Mouse (Mus musculus): ENCODE data around the gene Cnih1. TPM values are rescaled to one million over a fixed set of nuclear protein-coding genes. Genes with fewer than 3 reads are reported as not detected.

Gene Cnih1
- polyA plus RNA-seq, 1 experiment from 2014 or later: 203 TPM

- H3K4me1 ChIP-seq (ENCODE audit: control insufficient read depth, insufficient read depth, low read depth, low read length): no peaks in the 10 kb centered on the region
- no peak overlapping the region for H3K4me3 ChIP-seq (ENCODE audit: low read length)
- no peak overlapping the region for H3K9ac ChIP-seq (ENCODE audit: low read depth, low read length)
- no peak overlapping the region for H3K4me2 ChIP-seq (ENCODE audit: low read length)
- WGBS: 93% methylated on average over 5 of the region's 5 CpGs
- no peaks in the 10 kb centered on the region for H3K27me3 ChIP-seq (replicated peaks; ENCODE audit: control insufficient read depth, insufficient read depth, low read length)
- no peaks in the 10 kb centered on the region for H3K36me3 ChIP-seq (ENCODE audit: control insufficient read depth, insufficient read depth, low read length)
- no peak for ATAC-seq
- no peak overlapping the region for H3K27ac ChIP-seq (ENCODE audit: low read depth, low read length)
- H3K9me3 ChIP-seq (ENCODE audit: control insufficient read depth, low read length): no peaks in the 10 kb centered on the region
Observed at GRCm38 (mm10) chr14:46794157-46794556, 5.9 kb upstream of the Cnih1 start.

DNA sequence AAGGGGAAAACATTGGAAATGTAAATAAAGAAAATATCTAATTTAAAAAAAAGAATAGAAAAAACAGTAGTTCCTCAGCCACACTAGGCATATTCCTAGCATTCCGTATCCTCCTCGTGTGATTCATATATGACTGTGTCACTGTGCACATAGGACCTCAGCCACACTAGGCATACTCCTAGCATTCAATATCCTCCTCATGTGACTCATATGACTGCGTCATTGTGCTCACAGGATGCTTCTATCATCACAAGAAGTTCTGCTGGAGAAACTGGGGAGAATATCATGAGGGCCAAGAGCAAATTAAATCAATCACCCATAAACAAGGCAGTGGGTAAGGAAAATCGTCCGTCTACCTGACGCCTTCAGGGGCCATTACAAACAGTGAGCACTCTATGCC is 2.5 kb upstream of the Cnih1 start:
- WGBS: 95% methylated on average over 6 of the region's 6 CpGs
- Histone ChIP-seq H3K9me3 (ENCODE audit: control insufficient read depth, low read length) (no peaks in the 10 kb centered on the region), H3K27ac (ENCODE audit: low read depth, low read length) (no peak overlapping the region)

GRCm38 (mm10) chr14:46790303-46790702 is 2.1 kb upstream of the Cnih1 start:
- ATAC-seq: no peak
- no peak overlapping the region for H3K9ac ChIP-seq (ENCODE audit: low read depth, low read length)
- no peaks in the 10 kb centered on the region for H3K36me3 ChIP-seq (ENCODE audit: control insufficient read depth, insufficient read depth, low read length)
- H3K27ac ChIP-seq (ENCODE audit: low read depth, low read length): no peak overlapping the region
- no peak overlapping the region for H3K4me3 ChIP-seq (ENCODE audit: low read length)
- H3K4me1 ChIP-seq (ENCODE audit: control insufficient read depth, insufficient read depth, low read depth, low read length): peaks cover 16% of the 10 kb centered on the region
- H3K4me2 ChIP-seq (ENCODE audit: low read length): no peak overlapping the region
- no peaks in the 10 kb centered on the region for H3K27me3 ChIP-seq (replicated peaks; ENCODE audit: control insufficient read depth, insufficient read depth, low read length)
- 69% methylated on average over 4 of the region's 4 CpGs for WGBS
- no peaks in the 10 kb centered on the region for H3K9me3 ChIP-seq (ENCODE audit: control insufficient read depth, low read length)

More for the DNA sequence above, 2.5 kb upstream of the Cnih1 start:
- Histone ChIP-seq H3K4me3 (ENCODE audit: low read length) (no peak overlapping the region), H3K4me2 (ENCODE audit: low read length) (no peak overlapping the region), H3K27me3 (replicated peaks; ENCODE audit: control insufficient read depth, insufficient read depth, low read length) (no peaks in the 10 kb centered on the region), H3K36me3 (ENCODE audit: control insufficient read depth, insufficient read depth, low read length) (no peaks in the 10 kb centered on the region), H3K4me1 (ENCODE audit: control insufficient read depth, insufficient read depth, low read depth, low read length) (peaks cover 16% of the 10 kb centered on the region), H3K9ac (ENCODE audit: low read depth, low read length) (no peak overlapping the region)
- no peak for ATAC-seq

GRCm38 (mm10) chr14:46788505-46788901 is 292 bp upstream of the Cnih1 start:
- Histone ChIP-seq H3K9me3 (ENCODE audit: control insufficient read depth, low read length) (no peaks in the 10 kb centered on the region), H3K27ac (ENCODE audit: low read depth, low read length) (peak overlapping the region; percentile 99), H3K9ac (ENCODE audit: low read depth, low read length) (peak overlapping the region; percentile 98; the same call in 1 of the 2 replicates), H3K4me2 (ENCODE audit: low read length) (peak overlapping the region; percentile 48), H3K4me3 (ENCODE audit: low read length) (peak overlapping the region; percentile 93), H3K36me3 (ENCODE audit: control insufficient read depth, insufficient read depth, low read length) (no peaks in the 10 kb centered on the region), H3K27me3 (replicated peaks; ENCODE audit: control insufficient read depth, insufficient read depth, low read length) (no peaks in the 10 kb centered on the region), H3K4me1 (ENCODE audit: control insufficient read depth, insufficient read depth, low read depth, low read length) (peaks cover 16% of the 10 kb centered on the region)
- WGBS: 36% methylated on average over 8 of the region's 8 CpGs
- ATAC-seq: no peak

DNA sequence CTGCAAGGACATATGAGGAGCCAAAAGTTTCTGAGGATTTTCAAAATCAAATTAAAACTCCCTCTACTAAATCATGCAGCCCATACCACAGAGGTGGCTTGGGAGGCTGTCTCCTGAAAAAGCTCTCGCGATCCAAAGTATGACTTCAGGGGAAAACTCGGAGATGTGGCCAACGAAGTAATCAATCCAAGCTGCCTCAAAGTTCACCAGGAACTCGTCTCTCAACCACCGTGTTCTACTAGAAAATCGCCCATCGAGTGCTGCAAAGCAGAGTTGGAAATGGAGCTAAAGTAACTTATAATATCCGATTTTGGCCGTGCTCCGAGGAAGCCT is 791 bp downstream of the Cnih1 start:
- Histone ChIP-seq H3K4me1 (ENCODE audit: control insufficient read depth, insufficient read depth, low read depth, low read length) (peaks cover 16% of the 10 kb centered on the region), H3K9me3 (ENCODE audit: control insufficient read depth, low read length) (no peaks in the 10 kb centered on the region), H3K9ac (ENCODE audit: low read depth, low read length) (peak overlapping the region; percentile 98), H3K36me3 (ENCODE audit: control insufficient read depth, insufficient read depth, low read length) (0 out of 2 replicates have a peak, but pooled peaks cover 2% of the 10 kb centered on the region), H3K27ac (ENCODE audit: low read depth, low read length) (peak overlapping the region; percentile 99), H3K27me3 (replicated peaks; ENCODE audit: control insufficient read depth, insufficient read depth, low read length) (no peaks in the 10 kb centered on the region), H3K4me3 (ENCODE audit: low read length) (peak overlapping the region; percentile 93), H3K4me2 (ENCODE audit: low read length) (peak overlapping the region; percentile 90)
- WGBS: under 1% methylated on average over 11 of the region's 11 CpGs
- peak; percentile 5; the same call in 1 of the 2 replicates for ATAC-seq

DNA sequence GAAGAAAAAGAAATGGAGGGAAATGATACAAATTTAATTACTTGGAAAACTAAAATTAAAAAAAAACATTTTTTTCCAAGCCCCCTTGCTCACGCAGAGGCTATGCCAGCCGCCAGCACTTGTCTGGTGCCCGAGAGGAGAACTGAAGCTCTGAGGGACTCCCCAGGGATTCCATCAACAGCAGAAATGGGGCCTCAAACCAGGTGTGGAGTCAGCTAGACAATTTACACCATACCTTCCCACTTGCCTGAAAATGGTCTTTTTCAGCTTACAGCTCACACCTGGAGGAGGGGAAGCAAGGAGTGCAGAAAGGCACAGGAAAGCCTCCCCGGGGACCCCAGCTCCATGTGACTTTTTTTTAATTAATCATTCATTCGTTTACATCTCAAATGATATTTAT is 3.0 kb downstream of the Cnih1 start:
- H3K4me2 ChIP-seq (ENCODE audit: low read length): no peak overlapping the region
- no peaks in the 10 kb centered on the region for H3K27me3 ChIP-seq (replicated peaks; ENCODE audit: control insufficient read depth, insufficient read depth, low read length)
- peaks cover 16% of the 10 kb centered on the region for H3K4me1 ChIP-seq (ENCODE audit: control insufficient read depth, insufficient read depth, low read depth, low read length)
- peaks cover 9% of the 10 kb centered on the region; the same call in 1 of the 2 replicates for H3K36me3 ChIP-seq (ENCODE audit: control insufficient read depth, insufficient read depth, low read length)
- H3K9me3 ChIP-seq (ENCODE audit: control insufficient read depth, low read length): no peaks in the 10 kb centered on the region
- no peak overlapping the region for H3K9ac ChIP-seq (ENCODE audit: low read depth, low read length)
- no peak overlapping the region for H3K4me3 ChIP-seq (ENCODE audit: low read length)
- H3K27ac ChIP-seq (ENCODE audit: low read depth, low read length): no peak overlapping the region
- no peak for ATAC-seq
- WGBS: 81% methylated on average over 5 of the region's 5 CpGs

DNA sequence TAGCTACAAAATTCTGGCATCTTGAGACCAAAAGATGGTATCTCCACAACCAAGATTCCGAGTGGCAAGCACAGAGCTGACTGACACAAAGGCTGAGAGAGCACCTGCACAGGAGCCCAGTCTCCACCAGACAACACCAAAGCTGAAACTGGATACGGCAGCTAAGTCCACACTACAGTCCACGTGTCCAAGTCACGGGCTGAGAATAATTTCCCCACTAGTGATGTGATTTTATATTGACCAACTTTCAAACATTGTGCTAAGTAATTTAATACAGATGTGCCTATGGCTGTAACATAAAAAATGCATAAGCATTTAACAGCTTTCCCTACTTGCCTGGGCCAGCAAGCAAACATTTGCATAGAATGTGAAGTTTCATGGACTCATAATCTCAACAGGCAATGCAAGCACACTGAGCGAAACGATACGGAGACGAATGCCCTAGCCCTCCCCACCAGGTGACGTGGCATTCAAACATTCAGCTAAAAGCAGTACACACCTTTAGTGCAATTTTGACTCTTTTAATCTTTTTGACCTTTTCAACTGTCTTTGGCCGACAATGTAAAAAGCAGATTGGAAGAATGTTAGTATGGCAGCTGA is 4.8 kb downstream of the Cnih1 start:
- H3K9ac ChIP-seq (ENCODE audit: low read depth, low read length): no peak overlapping the region
- ATAC-seq: no peak
- no peak overlapping the region for H3K4me3 ChIP-seq (ENCODE audit: low read length)
- 92% methylated on average over 10 of the region's 10 CpGs for WGBS
- H3K36me3 ChIP-seq (ENCODE audit: control insufficient read depth, insufficient read depth, low read length): peaks cover 24% of the 10 kb centered on the region
- no peaks in the 10 kb centered on the region for H3K27me3 ChIP-seq (replicated peaks; ENCODE audit: control insufficient read depth, insufficient read depth, low read length)
- H3K4me2 ChIP-seq (ENCODE audit: low read length): no peak overlapping the region
- H3K27ac ChIP-seq (ENCODE audit: low read depth, low read length): no peak overlapping the region
- peaks cover 13% of the 10 kb centered on the region for H3K4me1 ChIP-seq (ENCODE audit: control insufficient read depth, insufficient read depth, low read depth, low read length)
- H3K9me3 ChIP-seq (ENCODE audit: control insufficient read depth, low read length): 0 out of 2 replicates have a peak, but pooled peaks cover 3% of the 10 kb centered on the region

GRCm38 (mm10) chr14:46782187-46782828 is 5.9 kb downstream of the Cnih1 start:
- Histone ChIP-seq H3K27ac (ENCODE audit: low read depth, low read length) (no peak overlapping the region), H3K9ac (ENCODE audit: low read depth, low read length) (no peak overlapping the region), H3K4me2 (ENCODE audit: low read length) (no peak overlapping the region), H3K27me3 (replicated peaks; ENCODE audit: control insufficient read depth, insufficient read depth, low read length) (no peaks in the 10 kb centered on the region), H3K9me3 (ENCODE audit: control insufficient read depth, low read length) (0 out of 2 replicates have a peak, but pooled peaks cover 3% of the 10 kb centered on the region), H3K4me3 (ENCODE audit: low read length) (no peak overlapping the region), H3K36me3 (ENCODE audit: control insufficient read depth, insufficient read depth, low read length) (peaks cover 33% of the 10 kb centered on the region), H3K4me1 (ENCODE audit: control insufficient read depth, insufficient read depth, low read depth, low read length) (peaks cover 11% of the 10 kb centered on the region)
- 85% methylated on average over 8 of the region's 8 CpGs for WGBS
- no peak for ATAC-seq

DNA sequence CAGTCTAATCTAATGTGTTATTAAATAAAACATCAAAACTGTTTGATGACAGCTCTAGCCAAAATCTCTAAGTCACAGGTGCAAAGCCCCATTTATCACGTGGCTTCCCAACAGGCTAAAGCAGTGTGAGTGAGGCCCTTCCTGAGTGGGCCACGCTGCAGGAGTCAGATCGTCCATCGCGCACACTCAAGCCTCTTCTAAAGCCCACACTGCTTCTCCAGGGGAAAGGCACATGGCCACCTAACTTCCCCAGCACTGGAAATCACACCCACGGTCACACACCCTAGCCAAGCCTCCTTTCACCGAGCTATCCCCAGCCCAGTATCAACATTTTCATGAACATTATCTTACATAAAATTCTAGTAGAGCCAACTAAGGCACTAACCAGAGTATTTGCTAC is 7.1 kb downstream of the Cnih1 start:
- WGBS: 94% methylated on average over 7 of the region's 7 CpGs
- no peak overlapping the region for H3K27ac ChIP-seq (ENCODE audit: low read depth, low read length)

More for the DNA sequence above, 7.1 kb downstream of the Cnih1 start:
- Histone ChIP-seq H3K27me3 (replicated peaks; ENCODE audit: control insufficient read depth, insufficient read depth, low read length) (no peaks in the 10 kb centered on the region), H3K9me3 (ENCODE audit: control insufficient read depth, low read length) (0 out of 2 replicates have a peak, but pooled peaks cover 3% of the 10 kb centered on the region), H3K4me1 (ENCODE audit: control insufficient read depth, insufficient read depth, low read depth, low read length) (peaks cover 2% of the 10 kb centered on the region; the same call in 1 of the 2 replicates), H3K4me2 (ENCODE audit: low read length) (no peak overlapping the region), H3K9ac (ENCODE audit: low read depth, low read length) (no peak overlapping the region), H3K4me3 (ENCODE audit: low read length) (no peak overlapping the region), H3K36me3 (ENCODE audit: control insufficient read depth, insufficient read depth, low read length) (peaks cover 35% of the 10 kb centered on the region)
- ATAC-seq: no peak

All from hindbrain, embryonic 16.5 days (tissue).